Mouse (Mus musculus) liver, adult 2 months (tissue): ENCODE results near the gene Zdhhc3.

Source experiments
- CTCF ChIP-seq: fragments of 200-500 bp; IDR thresholded peaks from 2 replicates; pipeline ENCODE4 v1.5.1; 2011; ENCODE audit warnings: low read depth, low read length, control low read depth
- POLR2A ChIP-seq: fragments of 200-500 bp; IDR thresholded peaks from 2 replicates; pipeline ENCODE4 v1.6.1; 2011; ENCODE audit warnings: low read length, control low read depth; ENCODE audit not compliant: insufficient read depth; ENCODE audit errors: extremely low read depth

DNA sequence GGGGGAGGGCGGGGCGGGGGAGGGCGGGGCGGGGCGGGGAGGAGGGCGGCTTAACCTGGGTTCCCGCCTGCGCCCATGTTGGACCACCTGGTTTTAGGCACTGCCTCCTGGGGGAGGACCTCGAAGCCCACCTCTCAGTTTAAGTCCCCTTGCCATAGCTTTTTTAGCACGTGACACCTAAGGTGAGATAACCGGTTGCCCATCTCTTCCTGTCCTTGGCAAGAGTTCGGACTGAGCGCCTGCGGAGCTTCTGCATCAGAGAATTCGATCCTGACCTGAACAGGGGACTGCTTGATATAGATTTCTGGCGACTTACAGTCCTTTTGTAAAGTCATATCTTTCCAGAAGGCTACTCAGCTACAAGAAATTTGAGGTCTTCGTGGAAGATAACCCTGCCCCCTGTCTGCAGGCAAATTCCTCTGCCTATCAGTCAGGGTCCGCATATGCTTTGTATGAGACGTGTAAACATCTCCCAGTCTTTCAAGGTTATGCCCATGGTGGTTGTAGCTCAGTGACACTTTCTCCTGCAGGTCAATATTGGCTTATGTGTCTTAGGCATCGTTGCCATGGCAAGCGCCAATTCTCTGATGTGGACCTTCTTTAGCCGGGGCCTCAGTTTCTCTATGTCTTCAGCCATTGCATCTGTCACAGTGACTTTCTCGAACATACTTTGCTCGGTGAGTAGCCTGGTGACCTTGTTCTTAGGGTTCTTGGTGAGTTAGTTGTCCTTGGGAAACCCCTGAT lies 91.2 kb downstream of the Zdhhc3 start:
- TF ChIP-seq POLR2A (no peak), CTCF (no peak)
